Mouse (Mus musculus) MEL (cell line): ENCODE results near the gene P2rx3.

Source experiments
- CTCF ChIP-seq, 3 experiments: IDR thresholded peaks in 2 of 3; conservative IDR thresholded peaks in 1 of 3; 2 replicates each; pipeline ENCODE4 v1.5.1; 2011 to 2012; ENCODE audit warnings: low read length in 3 of 3, low read depth in 2 of 3, mild to moderate bottlenecking in 2 of 3, improper control_type of control experiment in 1 of 3, inconsistent platforms in 1 of 3, mixed read lengths in 1 of 3, moderate library complexity in 1 of 3; ENCODE audit not compliant: control insufficient read depth in 1 of 3, insufficient read depth in 1 of 3, poor library complexity in 1 of 3, severe bottlenecking in 1 of 3
- EP300 ChIP-seq, 2 experiments: IDR thresholded peaks; 2 replicates each; pipeline ENCODE4 v1.6.1; 2011; ENCODE audit warnings: improper control_type of control experiment in 2 of 2, low read length in 2 of 2, low read depth in 1 of 2, mild to moderate bottlenecking in 1 of 2
- GABPA ChIP-seq: IDR thresholded peaks from 2 replicates; pipeline ENCODE4 v1.6.1; 2012; ENCODE audit warnings: low read depth, mild to moderate bottlenecking, inconsistent platforms, low read length, improper control_type of control experiment, moderate library complexity
- MAFK ChIP-seq: IDR thresholded peaks from 2 replicates; pipeline ENCODE4 v1.6.1; 2011; ENCODE audit warnings: low read depth, mild to moderate bottlenecking, low read length, improper control_type of control experiment, borderline replicate concordance
- MEF2A ChIP-seq: IDR thresholded peaks from 2 replicates; pipeline ENCODE4 v1.6.1; 2014; ENCODE audit warnings: low read depth, mild to moderate bottlenecking, inconsistent platforms, low read length, improper control_type of control experiment; ENCODE audit not compliant: poor library complexity, insufficient replicate concordance, severe bottlenecking; ENCODE audit errors: extremely low read depth
- POLR2A ChIP-seq, 2 experiments: IDR thresholded peaks; 2 replicates each; pipeline ENCODE4 v1.6.1; 2011 to 2012; ENCODE audit warnings: low read length in 2 of 2, mild to moderate bottlenecking in 2 of 2, control low read depth in 1 of 2, improper control_type of control experiment in 1 of 2, low read depth in 1 of 2, moderate library complexity in 1 of 2; ENCODE audit not compliant: control insufficient read depth in 1 of 2, insufficient read depth in 1 of 2, poor library complexity in 1 of 2
- RCOR1 ChIP-seq: IDR thresholded peaks from 2 replicates; pipeline ENCODE4 v1.6.1; 2012; ENCODE audit warnings: low read depth, mild to moderate bottlenecking, inconsistent platforms, low read length, improper control_type of control experiment
- SMC3 ChIP-seq: IDR thresholded peaks from 2 replicates; pipeline ENCODE4 v1.6.1; 2011; ENCODE audit warnings: low read depth, low read length, improper control_type of control experiment
- TAL1 ChIP-seq: IDR thresholded peaks from 2 replicates; pipeline ENCODE4 v1.6.1; 2012; ENCODE audit warnings: mild to moderate bottlenecking, inconsistent platforms, low read length, moderate library complexity, mixed read lengths
- USF2 ChIP-seq, 2 experiments: IDR thresholded peaks; 2 replicates each; pipeline ENCODE4 v1.6.1; 2011 to 2012; ENCODE audit warnings: improper control_type of control experiment in 2 of 2, low read length in 2 of 2, borderline replicate concordance in 1 of 2, inconsistent platforms in 1 of 2, low read depth in 1 of 2, mild to moderate bottlenecking in 1 of 2; ENCODE audit not compliant: insufficient read depth in 1 of 2
- ZNF384 ChIP-seq: IDR thresholded peaks from 2 replicates; pipeline ENCODE4 v1.6.1; 2012; ENCODE audit warnings: low read depth, mild to moderate bottlenecking, inconsistent platforms, low read length, improper control_type of control experiment

GRCm38 (mm10) chr2:84975580-84975979 lies 61.7 kb downstream of the P2rx3 start:
- TF ChIP-seq EP300 (IDR thresholded peaks at IDR 0.05; ENCODE audit: low read depth in 1 of 2, low read length in 2 of 2) (no peak), ZNF384 (no peak), RCOR1 (no peak), MAFK (no peak), CTCF (IDR thresholded peaks at IDR 0.05 in 2 of 3, conservative IDR thresholded peaks at IDR 0.05 in 1 of 3; ENCODE audit: control insufficient read depth in 1 of 3, insufficient read depth in 1 of 3, low read depth in 2 of 3, low read length in 3 of 3, poor library complexity in 1 of 3, severe bottlenecking in 1 of 3) (no peak), POLR2A (IDR thresholded peaks at IDR 0.05; ENCODE audit: control insufficient read depth in 1 of 2, insufficient read depth in 1 of 2, low read depth in 1 of 2, low read length in 2 of 2, poor library complexity in 1 of 2) (no peak), TAL1 (no peak), GABPA (no peak), MEF2A (no peak), USF2 (IDR thresholded peaks at IDR 0.05; ENCODE audit: borderline replicate concordance in 1 of 2, insufficient read depth in 1 of 2, low read depth in 1 of 2, low read length in 2 of 2) (no peak), SMC3 (no peak)
